Mouse (Mus musculus): ENCODE results near the gene Gpc6.

Gpc6 gene

GRCm38 (mm10) chr14:117344505-117344904 lies 419.4 kb downstream of the Gpc6 start:
- ATAC-seq (ENCODE audit: insufficient number of reproducible peaks, low FRiP score, low TSS enrichment) = no peak

DNA sequence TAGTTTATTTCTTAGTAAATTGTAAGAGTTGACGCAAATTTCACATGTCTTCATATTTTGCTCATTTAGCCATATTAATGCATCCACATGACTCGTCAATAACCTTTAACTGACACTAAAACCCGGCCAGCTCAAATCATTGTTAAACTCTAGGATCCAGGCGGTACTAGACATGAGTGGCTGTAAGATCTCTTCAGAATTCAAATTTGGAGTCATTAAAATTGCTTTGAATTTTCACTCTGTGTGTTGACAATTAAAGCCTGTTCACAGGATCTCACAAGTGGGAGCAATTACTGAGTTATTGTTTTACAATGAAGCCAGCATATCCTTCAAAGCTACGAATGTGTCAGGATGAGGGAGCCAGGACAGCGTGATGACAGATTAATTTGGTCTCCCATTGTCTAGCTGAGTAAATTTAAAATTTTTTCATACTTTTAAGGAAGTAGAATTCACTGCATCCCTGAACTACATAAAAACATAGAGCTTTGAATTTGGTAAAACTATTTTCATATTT lies 421.3 kb downstream of the Gpc6 start:
- no peak for ATAC-seq (ENCODE audit: insufficient number of reproducible peaks, low FRiP score, low TSS enrichment)

GRCm38 (mm10) chr14:117351296-117351695 lies 426.2 kb downstream of the Gpc6 start:
- ATAC-seq (ENCODE audit: insufficient number of reproducible peaks, low FRiP score, low TSS enrichment) = no peak

GRCm38 (mm10) chr14:117361155-117361964 lies 436.2 kb downstream of the Gpc6 start:
- ATAC-seq (ENCODE audit: insufficient number of reproducible peaks, low FRiP score, low TSS enrichment) = no peak

DNA sequence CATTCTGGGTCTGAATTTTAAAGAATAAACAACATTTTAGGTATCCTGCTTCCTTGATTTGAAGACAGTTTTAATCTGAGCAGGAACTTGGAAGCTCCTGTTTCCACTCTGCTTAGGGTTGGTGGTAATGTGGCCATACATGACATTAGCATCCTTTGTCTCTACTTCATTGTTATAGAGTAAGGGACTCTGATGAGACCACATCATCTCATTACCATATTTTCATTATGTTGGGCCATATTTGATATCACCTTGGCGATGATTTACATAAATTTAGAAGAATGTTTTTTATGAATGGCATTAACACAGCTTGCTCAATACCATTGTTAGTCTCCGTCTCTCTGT lies 436.8 kb downstream of the Gpc6 start:
- no peak for ATAC-seq (ENCODE audit: insufficient number of reproducible peaks, low FRiP score, low TSS enrichment)

DNA sequence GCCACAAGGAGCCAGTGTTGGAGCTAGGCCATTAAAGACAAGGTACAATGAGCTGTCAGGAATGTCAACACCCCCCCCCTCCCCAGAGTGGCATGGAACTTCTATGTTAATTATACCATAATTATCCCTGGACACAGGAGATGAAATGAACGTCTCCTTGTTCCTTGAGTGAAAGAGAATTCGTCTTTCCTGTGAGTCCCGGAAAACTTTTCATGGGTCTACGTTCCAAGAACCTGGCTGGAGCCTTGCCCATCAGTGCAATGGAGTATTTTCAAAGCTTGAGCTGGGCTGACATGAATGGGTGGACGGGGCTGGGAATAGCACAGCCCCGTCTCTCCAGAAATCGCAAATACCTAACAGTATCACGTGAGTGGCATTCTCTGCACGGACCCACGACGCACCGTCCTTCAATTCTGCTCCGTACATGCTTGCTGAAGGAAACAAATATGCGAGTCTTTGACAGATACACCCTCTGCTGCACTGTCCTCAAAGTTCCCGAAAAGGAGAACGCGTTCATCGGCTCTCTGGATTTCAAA lies 444.3 kb downstream of the Gpc6 start:
- no peak for ATAC-seq (ENCODE audit: insufficient number of reproducible peaks, low FRiP score, low TSS enrichment)

GRCm38 (mm10) chr14:117376822-117377376 lies 451.8 kb downstream of the Gpc6 start:
- ATAC-seq (ENCODE audit: insufficient number of reproducible peaks, low FRiP score, low TSS enrichment) = no peak

- no peak for ATAC-seq (ENCODE audit: insufficient number of reproducible peaks, low FRiP score, low TSS enrichment)
These were observed 454.9 kb downstream of the Gpc6 start for GRCm38 (mm10) chr14:117379979-117380378.

DNA sequence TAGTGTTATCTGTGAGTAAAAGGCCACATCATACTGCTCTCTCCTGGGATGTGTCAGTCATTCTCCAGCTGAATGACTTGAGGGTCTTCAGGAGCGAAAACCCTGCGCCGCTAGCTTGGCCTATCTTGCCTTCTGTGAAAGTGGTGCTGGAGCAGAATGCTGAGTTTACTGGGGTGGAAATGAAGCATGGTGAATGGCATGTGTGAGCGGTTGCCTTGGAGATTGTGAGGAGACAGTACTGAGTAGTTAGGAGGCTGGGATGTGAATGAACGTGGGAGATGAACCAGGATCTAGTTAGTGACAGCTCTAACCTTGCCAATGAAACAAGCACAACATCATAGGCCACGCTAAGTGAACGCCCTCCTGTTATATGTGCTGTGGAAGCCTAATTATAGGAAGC lies 458.1 kb downstream of the Gpc6 start:
- no peak for ATAC-seq (ENCODE audit: insufficient number of reproducible peaks, low FRiP score, low TSS enrichment)

- no peak for ATAC-seq (ENCODE audit: insufficient number of reproducible peaks, low FRiP score, low TSS enrichment)
These were observed 459.1 kb downstream of the Gpc6 start for GRCm38 (mm10) chr14:117384096-117384770.

GRCm38 (mm10) chr14:117385731-117386270 lies 460.7 kb downstream of the Gpc6 start:
- no peak for ATAC-seq (ENCODE audit: insufficient number of reproducible peaks, low FRiP score, low TSS enrichment)

DNA sequence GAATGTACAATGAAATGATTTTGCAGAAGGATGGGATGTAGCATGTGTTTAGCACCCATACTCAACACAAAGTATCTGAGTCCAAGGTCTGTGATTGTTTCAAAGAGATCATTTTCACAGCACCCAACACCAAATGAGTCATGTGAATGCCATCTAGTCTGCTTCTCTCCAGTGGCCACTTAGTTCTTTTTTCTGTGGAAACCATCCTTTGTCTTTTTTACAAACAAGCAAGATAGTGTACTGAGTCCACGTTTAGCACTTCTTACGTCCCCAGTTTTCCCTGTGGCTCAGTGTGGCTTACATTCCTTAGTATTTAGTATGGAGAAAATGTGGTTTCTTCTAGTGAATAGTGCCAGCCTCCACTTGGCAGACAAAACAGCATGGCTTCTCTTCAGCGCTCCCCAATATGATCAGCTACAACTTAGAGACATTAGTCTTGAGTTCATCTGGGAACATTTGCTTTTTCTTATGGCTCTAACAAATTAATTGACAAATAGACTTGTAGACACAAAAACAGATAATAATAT lies 465.7 kb downstream of the Gpc6 start:
- ATAC-seq (ENCODE audit: insufficient number of reproducible peaks, low FRiP score, low TSS enrichment) = no peak

DNA sequence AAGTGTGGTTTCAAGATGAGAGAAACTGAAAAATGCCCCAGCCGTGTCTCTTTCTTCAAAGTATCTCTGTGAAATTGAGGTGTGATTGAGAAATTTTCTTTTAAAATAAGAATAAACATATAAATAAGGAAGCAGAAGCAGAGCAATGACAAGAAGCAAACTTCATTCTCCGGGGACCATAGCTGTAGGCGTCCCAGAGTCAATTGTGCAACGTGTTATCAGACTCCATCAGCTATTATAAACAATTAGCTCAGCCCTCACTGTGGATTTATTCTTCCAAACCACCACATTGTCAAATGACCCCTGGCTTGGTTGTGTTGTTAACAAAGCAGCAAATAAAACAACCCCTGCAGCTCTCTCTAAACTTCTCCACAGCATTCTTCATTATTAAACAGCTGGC lies 466.3 kb downstream of the Gpc6 start:
- ATAC-seq (ENCODE audit: insufficient number of reproducible peaks, low FRiP score, low TSS enrichment) = no peak

DNA sequence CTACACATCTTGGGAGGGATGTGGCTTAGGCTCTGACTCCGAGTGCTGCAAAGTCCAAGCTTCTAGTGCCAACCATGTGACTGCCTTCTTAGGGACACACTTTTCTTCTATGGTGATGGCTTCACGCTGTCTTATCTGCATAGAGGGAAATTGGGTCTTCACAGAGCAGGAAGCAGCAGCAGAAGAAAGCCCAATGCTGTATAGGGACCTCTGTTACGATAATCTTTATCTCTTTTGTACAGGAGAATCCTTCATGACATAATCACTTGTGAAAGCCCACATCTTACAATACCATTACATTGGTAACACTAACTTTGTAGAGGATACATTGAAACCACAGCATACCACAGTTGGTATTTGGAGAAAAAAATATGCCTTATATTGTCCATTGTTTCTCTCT lies 472.1 kb downstream of the Gpc6 start:
- ATAC-seq (ENCODE audit: insufficient number of reproducible peaks, low FRiP score, low TSS enrichment) = no peak

- ATAC-seq (ENCODE audit: insufficient number of reproducible peaks, low FRiP score, low TSS enrichment) = no peak
These were observed 482.9 kb downstream of the Gpc6 start for GRCm38 (mm10) chr14:117407824-117408524.

- ATAC-seq (ENCODE audit: insufficient number of reproducible peaks, low FRiP score, low TSS enrichment) = no peak
These were observed 483.4 kb downstream of the Gpc6 start for GRCm38 (mm10) chr14:117408525-117408835.

GRCm38 (mm10) chr14:117409778-117410177 lies 484.7 kb downstream of the Gpc6 start:
- ATAC-seq (ENCODE audit: insufficient number of reproducible peaks, low FRiP score, low TSS enrichment) = no peak

DNA sequence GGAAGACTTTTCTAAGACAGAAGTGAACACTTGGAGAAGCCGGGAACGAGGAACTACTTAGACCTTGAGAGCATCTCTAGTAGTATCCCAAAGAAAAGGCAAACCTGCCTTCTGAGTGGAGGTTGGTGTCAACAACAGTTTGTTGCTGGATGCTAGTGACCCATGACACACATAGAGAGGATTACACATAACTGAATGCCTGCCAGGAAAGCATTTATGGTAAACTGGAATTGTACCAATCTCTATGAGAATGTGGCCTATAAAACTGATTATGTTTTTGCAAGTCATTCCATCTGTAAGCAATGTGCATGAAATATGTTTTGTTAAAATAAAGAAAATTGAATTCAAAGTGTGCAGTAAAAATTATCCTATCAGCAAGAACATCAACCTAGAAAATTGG lies 485.4 kb downstream of the Gpc6 start:
- no peak for ATAC-seq (ENCODE audit: insufficient number of reproducible peaks, low FRiP score, low TSS enrichment)

- no peak for ATAC-seq (ENCODE audit: insufficient number of reproducible peaks, low FRiP score, low TSS enrichment)
These were observed 489.9 kb downstream of the Gpc6 start for GRCm38 (mm10) chr14:117415045-117415444.

GRCm38 (mm10) chr14:117419561-117420218 lies 494.6 kb downstream of the Gpc6 start:
- ATAC-seq (ENCODE audit: insufficient number of reproducible peaks, low FRiP score, low TSS enrichment) = no peak

All from cerebellum, adult (tissue).